Mouse (Mus musculus): ENCODE results near the gene Iqcd. TPM values are rescaled to one million over a fixed set of nuclear protein-coding genes. Genes with fewer than 3 reads are reported as not detected.

The Iqcd gene
- polyA plus RNA-seq, 1 experiment from 2014 or later = 1.1 TPM

- no peak overlapping the region for H3K27ac ChIP-seq
- no peak overlapping the region for H3K9ac ChIP-seq (ENCODE audit: low read depth, low read length)
- H3K4me2 ChIP-seq (ENCODE audit: low read length) = no peak overlapping the region
- H3K4me3 ChIP-seq (replicated peaks; ENCODE audit: low read depth, low read length) = no peak overlapping the region
- TF ChIP-seq CTCF (IDR thresholded peaks at IDR 0.05; ENCODE audit: low read depth) = no peak
- H3K36me3 ChIP-seq (ENCODE audit: insufficient read depth, low read length) = 0 out of 2 replicates have a peak, but pooled peaks cover 7% of the 10 kb centered on the region
- WGBS = 76% methylated on average over 4 of the region's 4 CpGs
- H3K9me3 ChIP-seq (replicated peaks; ENCODE audit: low read length) = no peaks in the 10 kb centered on the region
- DNase-seq (ENCODE audit: low spot score) = no peak
- no peaks in the 10 kb centered on the region for H3K27me3 ChIP-seq (ENCODE audit: insufficient read depth, low read length)
- peaks cover 65% of the 10 kb centered on the region for H3K4me1 ChIP-seq (replicated peaks; ENCODE audit: insufficient read depth, low read length)
- no peak for ATAC-seq (replicated peaks; ENCODE audit: low FRiP score, low read depth)
Measured at GRCm38 (mm10) chr5:120568964-120569363, 19.9 kb upstream of the Iqcd start.

- peaks cover 61% of the 10 kb centered on the region for H3K4me1 ChIP-seq (replicated peaks; ENCODE audit: insufficient read depth, low read length)
- H3K9ac ChIP-seq (ENCODE audit: low read depth, low read length) = no peak overlapping the region
- no peak for TF ChIP-seq CTCF (IDR thresholded peaks at IDR 0.05; ENCODE audit: low read depth)
- H3K27ac ChIP-seq = no peak overlapping the region
- no peaks in the 10 kb centered on the region for H3K9me3 ChIP-seq (replicated peaks; ENCODE audit: low read length)
- 65% methylated on average over 3 of the region's 3 CpGs for WGBS
- no peak overlapping the region for H3K4me2 ChIP-seq (ENCODE audit: low read length)
- no peak overlapping the region for H3K4me3 ChIP-seq (replicated peaks; ENCODE audit: low read depth, low read length)
- ATAC-seq (replicated peaks; ENCODE audit: low FRiP score, low read depth) (no peak), DNase-seq (ENCODE audit: low spot score) (no peak)
- H3K27me3 ChIP-seq (ENCODE audit: insufficient read depth, low read length) = no peaks in the 10 kb centered on the region
- 0 out of 2 replicates have a peak, but pooled peaks cover 7% of the 10 kb centered on the region for H3K36me3 ChIP-seq (ENCODE audit: insufficient read depth, low read length)
Measured at GRCm38 (mm10) chr5:120569791-120570190, 19.0 kb upstream of the Iqcd start.

- H3K4me2 ChIP-seq (ENCODE audit: low read length) = peak overlapping the region; percentile 2; the same call in 1 of the 2 replicates
Measured at GRCm38 (mm10) chr5:120570289-120570897, 18.4 kb upstream of the Iqcd start.

GRCm38 (mm10) chr5:120571056-120571740, 17.6 kb upstream of the Iqcd start:
- peak overlapping the region; percentile 2; the same call in 1 of the 2 replicates for H3K4me2 ChIP-seq (ENCODE audit: low read length)
- H3K27me3 ChIP-seq (ENCODE audit: insufficient read depth, low read length) = no peaks in the 10 kb centered on the region
- H3K4me1 ChIP-seq (replicated peaks; ENCODE audit: insufficient read depth, low read length) = peaks cover 47% of the 10 kb centered on the region
- WGBS = 31% methylated on average over 14 of the region's 14 CpGs
- 0 out of 2 replicates have a peak, but pooled peaks cover 7% of the 10 kb centered on the region for H3K36me3 ChIP-seq (ENCODE audit: insufficient read depth, low read length)
- ATAC-seq (replicated peaks; ENCODE audit: low FRiP score, low read depth) = peak; percentile 56
- peak overlapping the region; percentile 65 for H3K27ac ChIP-seq
- no peak overlapping the region for H3K4me3 ChIP-seq (replicated peaks; ENCODE audit: low read depth, low read length)
- DNase-seq (ENCODE audit: low spot score) = peak; percentile 74
- TF ChIP-seq CTCF (IDR thresholded peaks at IDR 0.05; ENCODE audit: low read depth) = no peak
- no peaks in the 10 kb centered on the region for H3K9me3 ChIP-seq (replicated peaks; ENCODE audit: low read length)
- no peak overlapping the region for H3K9ac ChIP-seq (ENCODE audit: low read depth, low read length)

More at GRCm38 (mm10) chr5:120570289-120570897, 18.4 kb upstream of the Iqcd start:
- no peaks in the 10 kb centered on the region for H3K9me3 ChIP-seq (replicated peaks; ENCODE audit: low read length)
- no peak overlapping the region for H3K9ac ChIP-seq (ENCODE audit: low read depth, low read length)
- ATAC-seq (replicated peaks; ENCODE audit: low FRiP score, low read depth) = no peak
- H3K4me3 ChIP-seq (replicated peaks; ENCODE audit: low read depth, low read length) = no peak overlapping the region
- 0 out of 2 replicates have a peak, but pooled peaks cover 7% of the 10 kb centered on the region for H3K36me3 ChIP-seq (ENCODE audit: insufficient read depth, low read length)
- 64% methylated on average over 11 of the region's 11 CpGs for WGBS
- TF ChIP-seq CTCF (IDR thresholded peaks at IDR 0.05; ENCODE audit: low read depth) = no peak
- H3K27ac ChIP-seq = peak overlapping the region; percentile 65; the same call in 1 of the 2 replicates
- H3K27me3 ChIP-seq (ENCODE audit: insufficient read depth, low read length) = no peaks in the 10 kb centered on the region
- DNase-seq (ENCODE audit: low spot score) = no peak
- peaks cover 55% of the 10 kb centered on the region for H3K4me1 ChIP-seq (replicated peaks; ENCODE audit: insufficient read depth, low read length)

GRCm38 (mm10) chr5:120574469-120575063, 14.2 kb upstream of the Iqcd start:
- ATAC-seq (replicated peaks; ENCODE audit: low FRiP score, low read depth) = no peak
- peaks cover 43% of the 10 kb centered on the region for H3K4me1 ChIP-seq (replicated peaks; ENCODE audit: insufficient read depth, low read length)
- H3K4me2 ChIP-seq (ENCODE audit: low read length) = no peak overlapping the region
- no peaks in the 10 kb centered on the region for H3K9me3 ChIP-seq (replicated peaks; ENCODE audit: low read length)
- no peak overlapping the region for H3K27ac ChIP-seq
- H3K27me3 ChIP-seq (ENCODE audit: insufficient read depth, low read length) = no peaks in the 10 kb centered on the region
- DNase-seq (ENCODE audit: low spot score) = no peak
- TF ChIP-seq CTCF (IDR thresholded peaks at IDR 0.05; ENCODE audit: low read depth) = no peak
- WGBS = 72% methylated on average over 10 of the region's 10 CpGs
- H3K36me3 ChIP-seq (ENCODE audit: insufficient read depth, low read length) = 0 out of 2 replicates have a peak, but pooled peaks cover 5% of the 10 kb centered on the region
- H3K9ac ChIP-seq (ENCODE audit: low read depth, low read length) = no peak overlapping the region
- H3K4me3 ChIP-seq (replicated peaks; ENCODE audit: low read depth, low read length) = no peak overlapping the region

- ATAC-seq (replicated peaks; ENCODE audit: low FRiP score, low read depth) (no peak), DNase-seq (ENCODE audit: low spot score) (no peak)
- 64% methylated on average over 11 of the region's 11 CpGs for WGBS
- Histone ChIP-seq H3K4me3 (replicated peaks; ENCODE audit: low read depth, low read length) (no peak overlapping the region), H3K27me3 (ENCODE audit: insufficient read depth, low read length) (no peaks in the 10 kb centered on the region), H3K4me2 (ENCODE audit: low read length) (no peak overlapping the region), H3K4me1 (replicated peaks; ENCODE audit: insufficient read depth, low read length) (peaks cover 36% of the 10 kb centered on the region), H3K9ac (ENCODE audit: low read depth, low read length) (no peak overlapping the region), H3K9me3 (replicated peaks; ENCODE audit: low read length) (no peaks in the 10 kb centered on the region), H3K36me3 (ENCODE audit: insufficient read depth, low read length) (0 out of 2 replicates have a peak, but pooled peaks cover 5% of the 10 kb centered on the region), H3K27ac (no peak overlapping the region)
- no peak for TF ChIP-seq CTCF (IDR thresholded peaks at IDR 0.05; ENCODE audit: low read depth)
Measured at GRCm38 (mm10) chr5:120576781-120577301, 12.0 kb upstream of the Iqcd start.
